Mouse (Mus musculus) frontal cortex, postnatal 36 days (tissue): ENCODE results near the gene Gm11096.

ENCODE experiments used
- DNase-seq, 2 experiments: peaks; one replicate each; pipeline ENCODE4 v3.0.0; 2022; ENCODE audit warnings: low spot score in 2 of 2

Gm11096 gene

DNA sequence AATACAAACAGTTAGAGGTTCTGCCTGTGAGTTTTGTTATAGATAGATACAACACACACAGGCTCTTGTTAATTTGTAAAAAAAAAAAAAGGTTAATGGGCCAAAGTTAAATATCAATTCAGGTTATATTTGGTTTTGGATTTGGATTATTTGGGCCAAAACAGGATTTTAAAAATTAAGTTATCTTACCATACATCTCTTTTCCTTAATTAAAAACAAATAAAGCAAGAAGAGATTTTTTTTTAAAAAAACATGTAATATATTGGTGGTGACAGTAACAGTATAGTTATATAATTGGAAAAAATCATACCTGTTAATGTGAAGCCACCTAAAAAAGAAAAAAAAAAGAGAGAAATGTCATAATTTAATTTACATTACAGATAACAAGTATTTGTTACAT is at the start of gene Gm11096:
Gene Gm11096 (plus strand): TSS at position 301 of the 400 bp plus-strand sequence.
- no peak for DNase-seq

DNA sequence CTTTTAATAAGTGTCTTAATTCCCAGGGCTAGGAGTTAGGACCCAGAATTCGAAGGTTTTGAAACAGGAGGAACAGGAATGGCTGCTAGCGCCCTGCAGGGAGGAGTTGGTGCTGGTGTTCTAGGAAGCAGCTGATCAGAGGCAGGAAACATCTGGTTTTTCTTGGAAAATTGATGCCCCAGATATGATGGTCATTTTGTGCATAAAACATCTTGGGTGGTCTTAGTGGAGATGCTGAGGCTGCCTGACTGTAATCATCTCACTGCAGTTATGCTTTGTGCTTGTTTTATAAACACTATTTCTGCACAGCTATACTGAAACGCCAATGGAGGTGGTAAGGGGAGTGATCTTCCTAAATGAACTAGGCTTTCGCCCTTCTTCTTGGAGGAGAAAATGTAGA is 48.5 kb upstream of the Gm11096 start:
- DNase-seq = no peak

- DNase-seq = no peak
These were observed 47.4 kb upstream of the Gm11096 start for GRCm38 (mm10) chr17:81394124-81394523.

- DNase-seq = no peak
These were observed 44.1 kb upstream of the Gm11096 start for GRCm38 (mm10) chr17:81397434-81397833.

DNA sequence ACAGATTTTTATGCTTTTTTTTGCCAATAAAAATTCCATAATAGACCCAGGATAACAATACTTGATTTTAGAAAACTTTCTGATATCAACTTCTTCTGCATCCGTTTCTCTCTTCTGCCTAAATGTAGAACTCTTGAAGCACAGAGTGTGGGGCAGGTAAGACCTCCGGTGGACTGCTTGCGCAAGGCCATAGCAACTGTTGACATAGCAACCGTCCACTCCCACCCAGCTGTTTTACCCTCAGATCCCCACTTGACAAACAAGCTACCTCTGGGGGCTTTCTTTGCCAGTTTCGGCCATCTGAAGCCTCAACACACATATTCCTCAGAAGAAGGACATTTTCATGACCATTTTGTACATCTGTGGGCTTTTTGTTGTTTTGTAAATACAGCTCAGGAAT is 41.2 kb upstream of the Gm11096 start:
- no peak for DNase-seq

DNA sequence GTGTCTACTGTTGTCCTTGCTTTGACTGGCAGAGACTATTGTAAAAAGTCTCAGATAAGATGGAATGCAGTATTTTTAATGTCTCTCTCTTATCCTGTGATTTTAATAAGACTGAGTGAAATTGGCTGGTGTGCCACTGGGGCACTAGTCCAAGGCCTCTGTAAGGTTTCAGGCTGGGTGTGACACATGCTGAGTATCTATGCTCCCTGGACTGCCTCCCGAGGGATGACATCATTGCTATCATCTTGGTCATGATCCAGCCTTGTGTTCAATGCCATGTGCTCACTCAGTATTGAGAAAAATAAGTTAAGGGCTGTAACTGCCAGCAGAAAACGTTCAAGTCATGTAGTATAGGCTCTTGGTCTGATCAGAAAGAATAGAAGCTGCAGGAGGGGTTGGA is 38.9 kb upstream of the Gm11096 start:
- peak; percentile 21 to 45 for DNase-seq

DNA sequence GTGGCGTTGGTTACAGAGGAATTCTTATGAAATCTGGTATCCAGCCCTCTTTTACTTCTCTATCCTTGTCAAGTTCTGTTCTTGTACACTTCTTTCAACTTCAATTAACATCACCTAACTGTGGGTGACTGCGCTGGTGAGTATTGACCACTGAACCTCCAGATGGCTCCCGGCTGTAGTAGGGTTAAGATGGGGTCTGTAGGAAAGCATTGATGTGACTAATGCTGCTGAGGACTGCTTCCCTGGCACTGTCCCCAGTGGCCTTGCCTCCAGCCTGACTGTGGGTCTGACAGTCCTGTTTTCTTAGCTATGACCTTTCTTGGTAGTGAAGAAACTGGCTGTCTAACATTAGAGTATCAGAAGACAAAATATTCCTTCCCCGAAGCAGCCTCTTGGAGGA is 38.4 kb upstream of the Gm11096 start:
- no peak for DNase-seq

- DNase-seq = no peak
These were observed 37.3 kb upstream of the Gm11096 start for GRCm38 (mm10) chr17:81404225-81404624.

DNA sequence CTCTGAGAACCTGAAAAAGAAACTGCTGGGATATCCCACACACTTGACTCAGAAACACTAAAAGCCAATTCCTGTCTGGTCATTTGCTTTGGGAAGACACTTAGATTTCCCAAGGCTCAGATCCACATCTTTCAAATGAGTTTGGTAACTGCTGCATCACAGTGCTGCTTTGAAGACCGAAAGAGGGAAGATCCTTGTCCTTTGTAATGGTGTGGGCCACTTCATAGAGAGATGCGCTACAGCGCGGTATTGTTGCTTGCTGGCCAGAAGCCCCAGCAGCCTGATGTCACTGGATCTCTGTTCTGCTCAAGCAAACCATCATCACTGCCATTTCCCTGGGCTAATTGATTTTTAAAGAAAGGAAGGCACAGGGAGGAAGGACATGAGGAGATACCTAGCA is 28.8 kb upstream of the Gm11096 start:
- no peak for DNase-seq

DNA sequence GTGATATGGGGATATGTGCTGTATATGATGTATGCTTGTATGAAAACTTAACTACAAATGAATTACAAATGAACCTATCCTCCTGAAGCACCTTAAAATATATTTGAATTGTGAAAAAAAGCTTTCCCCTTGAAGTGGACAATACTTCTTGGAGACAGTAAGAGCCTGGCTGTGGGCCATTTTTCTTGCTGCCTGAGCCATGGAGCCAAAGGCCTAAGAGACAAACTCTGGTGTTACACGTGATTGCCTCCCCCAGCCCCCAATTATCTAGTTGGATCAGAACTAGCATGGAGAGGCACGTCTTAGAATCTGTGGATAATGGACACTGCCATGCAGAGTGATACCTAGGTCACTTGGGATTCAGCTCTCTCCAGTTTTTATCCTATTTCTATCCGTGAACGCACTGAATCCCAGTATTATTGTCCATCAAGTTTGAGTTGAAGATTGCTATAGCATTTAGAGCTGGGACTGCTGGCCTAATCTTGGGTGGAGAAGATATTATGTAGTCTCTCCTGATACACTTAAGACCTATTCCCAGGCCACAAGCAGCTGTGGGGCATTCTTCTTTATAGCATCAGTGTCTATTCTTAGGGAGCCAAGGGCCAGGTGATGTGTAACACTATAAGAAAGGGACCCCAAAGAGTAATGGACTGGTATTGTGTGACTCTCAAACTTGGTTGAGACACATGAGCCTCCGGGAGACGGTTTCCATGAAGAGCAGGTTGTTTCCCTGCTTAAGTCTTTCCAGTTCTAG is 25.0 kb upstream of the Gm11096 start:
- DNase-seq = no peak

- DNase-seq = peak; percentile 50
These were observed 21.6 kb upstream of the Gm11096 start for GRCm38 (mm10) chr17:81419802-81420459.

DNA sequence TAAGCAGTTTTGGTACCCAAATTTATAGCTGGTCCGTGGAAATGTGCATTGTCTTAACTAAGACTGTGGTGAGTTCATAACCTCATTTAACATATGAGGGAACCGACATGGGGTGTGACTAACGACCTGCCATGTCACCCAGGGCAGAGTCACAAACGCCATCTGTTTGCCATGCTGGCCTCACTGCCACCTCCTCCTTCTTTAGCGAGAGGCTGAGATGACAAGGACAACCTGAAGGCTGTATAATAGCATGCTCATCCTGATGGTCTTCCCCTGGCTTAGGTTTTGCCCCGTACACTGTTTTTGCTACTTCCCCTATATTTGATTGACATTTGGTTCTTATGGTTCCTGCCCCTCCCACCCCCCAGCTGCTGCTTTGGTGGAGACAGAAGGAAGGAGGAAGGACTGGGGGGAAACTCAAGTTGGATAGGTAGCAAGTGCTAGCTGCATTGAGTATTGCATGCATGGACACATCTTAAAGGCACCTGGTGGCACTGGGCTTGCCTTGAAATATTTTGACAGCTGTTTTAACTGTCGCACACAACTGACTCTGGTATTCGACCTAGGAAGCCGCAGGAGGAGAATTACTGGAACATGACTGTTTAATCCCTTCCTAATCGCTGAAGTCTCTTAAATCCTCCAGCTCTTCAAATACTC is 17.2 kb upstream of the Gm11096 start:
- DNase-seq = no peak

GRCm38 (mm10) chr17:81427245-81427644 is 14.3 kb upstream of the Gm11096 start:
- peak; percentile 66 to 75 for DNase-seq

DNA sequence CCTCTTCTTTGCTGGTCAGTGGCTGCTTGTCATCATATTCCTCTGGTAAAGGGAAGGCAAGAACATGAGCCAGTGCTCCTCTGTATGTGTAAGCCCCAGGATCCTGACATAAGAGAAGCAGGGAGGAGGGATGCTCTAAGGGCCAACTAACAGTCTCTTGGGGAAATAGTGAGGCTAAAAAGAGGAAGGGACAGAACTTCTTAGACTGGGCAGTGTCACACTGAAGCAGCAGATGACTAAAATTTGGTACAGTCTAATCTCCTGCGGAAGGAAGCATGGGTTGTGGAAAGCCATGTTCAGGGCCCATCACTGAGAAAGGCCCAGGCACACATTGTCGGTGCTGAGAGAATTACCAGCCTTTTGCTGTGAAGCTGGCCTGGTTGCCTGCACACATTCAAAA is 8.8 kb upstream of the Gm11096 start:
- no peak for DNase-seq

GRCm38 (mm10) chr17:81433148-81433547 is 8.4 kb upstream of the Gm11096 start:
- DNase-seq = no peak

DNA sequence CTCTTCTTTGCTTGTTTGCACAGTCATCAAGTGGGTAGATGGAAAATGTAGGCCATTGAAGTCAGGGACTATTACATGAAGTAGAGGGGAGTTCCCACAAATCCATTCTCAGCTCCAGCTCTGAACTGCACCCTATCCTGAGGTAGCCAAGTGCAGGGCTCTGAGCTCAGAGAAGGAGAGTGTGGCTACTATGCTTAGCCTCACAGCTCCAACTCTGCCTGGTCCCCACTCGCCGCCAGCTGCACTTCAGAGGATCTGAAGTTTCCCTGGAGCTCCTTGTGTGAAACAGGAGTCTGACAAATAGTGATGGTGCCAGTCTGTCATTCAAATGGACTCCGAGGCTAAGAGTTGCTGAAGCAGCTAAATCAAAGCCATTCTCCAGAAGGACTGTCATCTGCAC is 13.7 kb downstream of the Gm11096 start:
- no peak for DNase-seq

DNA sequence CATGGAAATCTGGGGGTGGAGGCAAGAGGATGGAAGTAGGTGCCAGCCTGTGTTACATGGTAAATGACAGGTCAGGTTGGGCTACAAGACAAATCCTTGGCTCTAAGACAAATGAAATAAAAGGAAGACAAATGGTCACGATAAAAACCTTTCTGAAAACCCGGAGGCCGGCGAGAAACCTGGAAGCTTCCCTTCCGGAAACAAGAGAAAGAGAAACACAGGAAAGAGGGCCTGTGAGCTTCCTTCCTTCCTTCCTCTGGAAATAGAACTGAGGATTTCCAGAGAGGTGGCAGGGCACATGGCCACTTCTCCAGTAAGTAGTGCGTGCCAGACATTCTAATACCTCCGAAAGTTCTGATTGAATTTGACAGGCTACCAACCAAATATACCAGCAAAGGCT is 14.4 kb downstream of the Gm11096 start:
- no peak for DNase-seq

- no peak for DNase-seq
These were observed 17.8 kb downstream of the Gm11096 start for GRCm38 (mm10) chr17:81459379-81459778.

DNA sequence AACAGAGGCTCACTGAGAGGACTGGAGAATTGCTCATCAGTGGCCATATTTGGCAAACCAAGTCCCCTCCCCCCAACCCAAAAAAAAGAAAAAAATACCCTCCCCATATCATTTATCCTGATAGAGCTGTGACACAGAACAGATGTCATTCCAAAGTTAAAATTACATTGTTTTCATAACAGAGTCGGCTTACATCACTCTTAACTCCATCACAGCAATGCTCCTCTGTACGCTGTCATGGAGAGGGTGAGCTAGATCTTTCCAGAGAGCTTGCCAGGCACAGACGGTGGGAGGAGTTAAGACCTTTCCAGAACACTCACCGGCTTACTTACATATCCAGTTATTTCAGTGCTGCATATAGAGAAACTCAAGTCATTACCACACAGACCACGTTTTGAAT is 27.4 kb downstream of the Gm11096 start:
- DNase-seq = no peak

DNA sequence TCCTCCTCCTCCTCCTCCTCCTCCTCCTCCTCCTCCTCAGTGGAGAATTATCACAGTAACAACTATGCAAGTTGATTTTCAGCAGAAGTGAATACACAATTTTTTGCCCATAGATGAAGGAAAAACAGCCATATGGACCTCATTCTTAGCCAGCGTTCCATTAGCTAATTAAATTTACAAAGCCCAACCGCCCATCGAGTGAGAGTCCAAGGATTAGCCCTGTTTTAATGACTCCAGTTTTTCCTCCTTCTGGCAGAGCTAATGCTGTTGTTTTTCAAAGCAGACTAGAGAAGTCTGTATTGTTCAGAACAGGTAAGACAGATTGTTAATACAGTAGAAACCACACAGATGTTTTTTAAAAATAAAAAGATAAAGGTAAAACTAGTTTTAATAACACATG is 31.8 kb downstream of the Gm11096 start:
- no peak for DNase-seq

- no peak for DNase-seq
These were observed 35.9 kb downstream of the Gm11096 start for GRCm38 (mm10) chr17:81477420-81477819.

- DNase-seq = no peak
These were observed 38.2 kb downstream of the Gm11096 start for GRCm38 (mm10) chr17:81479807-81480206.
